Mouse (Mus musculus) right cerebral cortex, adult 18-20 months (tissue): Measurements from ENCODE around the gene Antxr2.

Experiments
- DNase-seq: peaks from one replicate; pipeline ENCODE4 v3.0.0; 2022; ENCODE audit warnings: mixed read lengths

The Antxr2 gene

GRCm38 (mm10) chr5:97986656-97987294 lies 44.1 kb downstream of the Antxr2 start:
- no peak for DNase-seq

GRCm38 (mm10) chr5:97983375-97983774 lies 47.5 kb downstream of the Antxr2 start:
- DNase-seq, result no peak

GRCm38 (mm10) chr5:97980472-97980871 lies 50.4 kb downstream of the Antxr2 start:
- peak; percentile 1 for DNase-seq

GRCm38 (mm10) chr5:97973293-97973692 lies 57.5 kb downstream of the Antxr2 start:
- no peak for DNase-seq

GRCm38 (mm10) chr5:97972029-97972428 lies 58.8 kb downstream of the Antxr2 start:
- DNase-seq, result no peak

- DNase-seq, result no peak
Measured at GRCm38 (mm10) chr5:97971236-97971635, 59.6 kb downstream of the Antxr2 start.

GRCm38 (mm10) chr5:97967044-97967443 lies 63.8 kb downstream of the Antxr2 start:
- no peak for DNase-seq

GRCm38 (mm10) chr5:97966101-97966500 lies 64.7 kb downstream of the Antxr2 start:
- DNase-seq, result no peak

- no peak for DNase-seq
Measured at GRCm38 (mm10) chr5:97964444-97964843, 66.4 kb downstream of the Antxr2 start.

GRCm38 (mm10) chr5:97962512-97962911 lies 68.3 kb downstream of the Antxr2 start:
- no peak for DNase-seq

GRCm38 (mm10) chr5:97961786-97962185 lies 69.1 kb downstream of the Antxr2 start:
- DNase-seq, result no peak

GRCm38 (mm10) chr5:97959651-97960050 lies 71.2 kb downstream of the Antxr2 start:
- DNase-seq, result no peak

- no peak for DNase-seq
Measured at GRCm38 (mm10) chr5:97959010-97959409, 71.8 kb downstream of the Antxr2 start.

- no peak for DNase-seq
Measured at GRCm38 (mm10) chr5:97957501-97957900, 73.3 kb downstream of the Antxr2 start.

GRCm38 (mm10) chr5:97954193-97954772 lies 76.6 kb downstream of the Antxr2 start:
- DNase-seq, result no peak

GRCm38 (mm10) chr5:97953241-97953920 lies 77.5 kb downstream of the Antxr2 start:
- DNase-seq, result no peak

- DNase-seq, result no peak
Measured at GRCm38 (mm10) chr5:97947261-97947660, 83.6 kb downstream of the Antxr2 start.

GRCm38 (mm10) chr5:97946236-97946635 lies 84.6 kb downstream of the Antxr2 start:
- no peak for DNase-seq

- peak; percentile 21 for DNase-seq
Measured at GRCm38 (mm10) chr5:97935140-97936129, 95.4 kb downstream of the Antxr2 start.

- no peak for DNase-seq
Measured at GRCm38 (mm10) chr5:97917654-97918053, 113.2 kb downstream of the Antxr2 start.

GRCm38 (mm10) chr5:97914890-97915289 lies 116.0 kb downstream of the Antxr2 start:
- no peak for DNase-seq

GRCm38 (mm10) chr5:97913901-97914300 lies 116.9 kb downstream of the Antxr2 start:
- no peak for DNase-seq

- DNase-seq, result peak; percentile 31
Measured at GRCm38 (mm10) chr5:97907482-97907881, 123.4 kb downstream of the Antxr2 start.
